Mouse (Mus musculus) erythroblast, embryonic 14.5 days (primary cell): Measurements from ENCODE around the gene A630073D07Rik.

ENCODE experiments used
- GATA1 ChIP-seq: IDR thresholded peaks from 2 replicates; pipeline ENCODE4 v1.6.1; 2012; ENCODE audit warnings: low read length, inconsistent platforms, mixed read lengths
- TAL1 ChIP-seq: IDR thresholded peaks from 3 replicates; pipeline ENCODE4 v1.6.1; 2012; ENCODE audit warnings: low read length, inconsistent platforms, mixed read lengths

DNA sequence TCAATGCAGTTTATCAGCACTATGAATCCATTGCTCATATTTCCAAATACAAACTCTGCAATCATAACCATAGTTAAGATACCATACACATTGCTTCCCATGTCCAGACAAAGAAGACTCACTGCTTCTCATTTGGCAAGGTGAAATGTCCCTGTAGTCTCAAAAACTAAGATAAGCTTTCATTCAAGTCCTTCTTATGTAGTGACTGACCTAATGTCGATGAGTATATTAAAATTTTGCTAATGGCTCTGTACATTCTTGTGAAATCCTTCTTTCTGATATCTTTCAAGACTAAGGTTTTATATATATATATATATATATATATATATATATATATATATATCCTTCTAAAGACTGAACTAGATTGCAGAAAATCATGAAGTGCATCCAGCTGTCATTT, 49.6 kb upstream of the A630073D07Rik start, which contains the start of gene Tas2r121:
- TF ChIP-seq GATA1 (no peak), TAL1 (no peak)
